Mouse (Mus musculus): ENCODE data around the gene Atxn1. TPM values are rescaled to one million over a fixed set of nuclear protein-coding genes. Genes with fewer than 3 reads are reported as not detected.

Gene Atxn1
- polyA plus RNA-seq, 1 experiment, result 59.3 TPM

- no peak for TF ChIP-seq POLR2A (IDR thresholded peaks at IDR 0.05; ENCODE audit: low read depth, low read length)
- TF ChIP-seq CTCF (IDR thresholded peaks at IDR 0.05; ENCODE audit: borderline replicate concordance, insufficient read depth, low read length), result no peak
- Histone ChIP-seq H3K4me3 (ENCODE audit: insufficient read depth, low read length) (no peak overlapping the region), H3K4me1 (ENCODE audit: control insufficient read depth, insufficient read depth, low read length) (peaks cover 20% of the 10 kb centered on the region), H3K27ac (ENCODE audit: insufficient read depth, low read length) (no peak overlapping the region)
These were observed 45.7 kb downstream of the Atxn1 start for GRCm38 (mm10) chr13:45918956-45919711.

- Histone ChIP-seq H3K4me3 (ENCODE audit: insufficient read depth, low read length) (no peak overlapping the region), H3K4me1 (ENCODE audit: control insufficient read depth, insufficient read depth, low read length) (peaks cover 15% of the 10 kb centered on the region), H3K27ac (ENCODE audit: insufficient read depth, low read length) (no peak overlapping the region)
- TF ChIP-seq CTCF (IDR thresholded peaks at IDR 0.05; ENCODE audit: borderline replicate concordance, insufficient read depth, low read length), result no peak
- TF ChIP-seq POLR2A (IDR thresholded peaks at IDR 0.05; ENCODE audit: low read depth, low read length), result no peak
These were observed 46.8 kb downstream of the Atxn1 start for GRCm38 (mm10) chr13:45918006-45918380.

GRCm38 (mm10) chr13:45917058-45918005 is 47.5 kb downstream of the Atxn1 start:
- no peak overlapping the region for H3K27ac ChIP-seq (ENCODE audit: insufficient read depth, low read length)
- TF ChIP-seq CTCF (IDR thresholded peaks at IDR 0.05; ENCODE audit: borderline replicate concordance, insufficient read depth, low read length) (no peak), POLR2A (IDR thresholded peaks at IDR 0.05; ENCODE audit: low read depth, low read length) (no peak)
- no peak overlapping the region for H3K4me3 ChIP-seq (ENCODE audit: insufficient read depth, low read length)
- peaks cover 13% of the 10 kb centered on the region for H3K4me1 ChIP-seq (ENCODE audit: control insufficient read depth, insufficient read depth, low read length)

- no peak for TF ChIP-seq POLR2A (IDR thresholded peaks at IDR 0.05; ENCODE audit: low read depth, low read length)
- TF ChIP-seq CTCF (IDR thresholded peaks at IDR 0.05; ENCODE audit: borderline replicate concordance, insufficient read depth, low read length), result no peak
- Histone ChIP-seq H3K4me1 (ENCODE audit: control insufficient read depth, insufficient read depth, low read length) (peaks cover 15% of the 10 kb centered on the region), H3K4me3 (ENCODE audit: insufficient read depth, low read length) (no peak overlapping the region), H3K27ac (ENCODE audit: insufficient read depth, low read length) (no peak overlapping the region)
These were observed 48.9 kb downstream of the Atxn1 start for GRCm38 (mm10) chr13:45915921-45916320.

GRCm38 (mm10) chr13:45915026-45915425 is 49.8 kb downstream of the Atxn1 start:
- Histone ChIP-seq H3K4me3 (ENCODE audit: insufficient read depth, low read length) (no peak overlapping the region), H3K27ac (ENCODE audit: insufficient read depth, low read length) (no peak overlapping the region; the same call in 1 of the 2 replicates), H3K4me1 (ENCODE audit: control insufficient read depth, insufficient read depth, low read length) (peaks cover 15% of the 10 kb centered on the region)
- no peak for TF ChIP-seq CTCF (IDR thresholded peaks at IDR 0.05; ENCODE audit: borderline replicate concordance, insufficient read depth, low read length)
- no peak for TF ChIP-seq POLR2A (IDR thresholded peaks at IDR 0.05; ENCODE audit: low read depth, low read length)

- Histone ChIP-seq H3K4me3 (ENCODE audit: insufficient read depth, low read length) (no peak overlapping the region), H3K4me1 (ENCODE audit: control insufficient read depth, insufficient read depth, low read length) (peaks cover 15% of the 10 kb centered on the region), H3K27ac (ENCODE audit: insufficient read depth, low read length) (no peak overlapping the region)
- TF ChIP-seq POLR2A (IDR thresholded peaks at IDR 0.05; ENCODE audit: low read depth, low read length), result no peak
- no peak for TF ChIP-seq CTCF (IDR thresholded peaks at IDR 0.05; ENCODE audit: borderline replicate concordance, insufficient read depth, low read length)
These were observed 50.7 kb downstream of the Atxn1 start for GRCm38 (mm10) chr13:45914117-45914516.

GRCm38 (mm10) chr13:45911848-45912247 is 53.0 kb downstream of the Atxn1 start:
- Histone ChIP-seq H3K4me3 (ENCODE audit: insufficient read depth, low read length) (no peak overlapping the region), H3K4me1 (ENCODE audit: control insufficient read depth, insufficient read depth, low read length) (peaks cover 31% of the 10 kb centered on the region), H3K27ac (ENCODE audit: insufficient read depth, low read length) (no peak overlapping the region)
- TF ChIP-seq CTCF (IDR thresholded peaks at IDR 0.05; ENCODE audit: borderline replicate concordance, insufficient read depth, low read length) (no peak), POLR2A (IDR thresholded peaks at IDR 0.05; ENCODE audit: low read depth, low read length) (no peak)

GRCm38 (mm10) chr13:45911069-45911468 is 53.7 kb downstream of the Atxn1 start:
- Histone ChIP-seq H3K27ac (ENCODE audit: insufficient read depth, low read length) (no peak overlapping the region), H3K4me3 (ENCODE audit: insufficient read depth, low read length) (no peak overlapping the region), H3K4me1 (ENCODE audit: control insufficient read depth, insufficient read depth, low read length) (peaks cover 35% of the 10 kb centered on the region)
- no peak for TF ChIP-seq CTCF (IDR thresholded peaks at IDR 0.05; ENCODE audit: borderline replicate concordance, insufficient read depth, low read length)
- TF ChIP-seq POLR2A (IDR thresholded peaks at IDR 0.05; ENCODE audit: low read depth, low read length), result no peak

GRCm38 (mm10) chr13:45910348-45910747 is 54.5 kb downstream of the Atxn1 start:
- H3K27ac ChIP-seq (ENCODE audit: insufficient read depth, low read length), result no peak overlapping the region
- H3K4me1 ChIP-seq (ENCODE audit: control insufficient read depth, insufficient read depth, low read length), result peaks cover 29% of the 10 kb centered on the region
- H3K4me3 ChIP-seq (ENCODE audit: insufficient read depth, low read length), result no peak overlapping the region
- no peak for TF ChIP-seq CTCF (IDR thresholded peaks at IDR 0.05; ENCODE audit: borderline replicate concordance, insufficient read depth, low read length)
- no peak for TF ChIP-seq POLR2A (IDR thresholded peaks at IDR 0.05; ENCODE audit: low read depth, low read length)
